Mouse (Mus musculus): ENCODE data around the gene Ldoc1. TPM values are rescaled to one million over a fixed set of nuclear protein-coding genes. Genes with fewer than 3 reads are reported as not detected.

The Ldoc1 gene
- total RNA-seq (2014; rRNA removed) (4.6 and 5.8 TPM in 2 replicates), polyA plus RNA-seq (2015; fragmentation: Nextera tagmentation; extraction: Ambion mirVana) (6.7 and 9.6 TPM in 2 replicates)

- no peak within 1 kb of the TSS for H3K27ac ChIP-seq (ENCODE audit: low read depth, low read length)
- 47% methylated on average over 34 of the region's 34 CpGs for WGBS
- ATAC-seq, result no peak; the same call in 1 of the 2 replicates
Measured at GRCm38 (mm10) chrX:61709302-61710033, at the start of gene Ldoc1. Ldoc1 (plus strand) TSS chrX:61709497.

GRCm38 (mm10) chrX:61710131-61710530, 834 bp downstream of the Ldoc1 start:
- H3K9ac ChIP-seq, result no peak overlapping the region
- 86% methylated on average over 7 of the region's 7 CpGs for WGBS
- H3K36me3 ChIP-seq (ENCODE audit: insufficient read depth), result no peaks in the 10 kb centered on the region
- no peak overlapping the region for H3K4me3 ChIP-seq (ENCODE audit: low read depth, low read length)
- H3K27ac ChIP-seq (ENCODE audit: low read depth, low read length), result no peak overlapping the region
- no peaks in the 10 kb centered on the region for H3K4me1 ChIP-seq (ENCODE audit: insufficient read depth)
- H3K9me3 ChIP-seq (ENCODE audit: low read length), result no peaks in the 10 kb centered on the region
- no peak for TF ChIP-seq CTCF (IDR thresholded peaks at IDR 0.05; ENCODE audit: low read depth)
- DNase-seq, result no peak
- H3K27me3 ChIP-seq (ENCODE audit: insufficient read depth, low read length), result no peaks in the 10 kb centered on the region
- ATAC-seq, result no peak
- no peak overlapping the region for H3K4me2 ChIP-seq (ENCODE audit: low read depth)

More at GRCm38 (mm10) chrX:61709302-61710033, at the start of gene Ldoc1:
- H3K36me3 ChIP-seq (ENCODE audit: insufficient read depth), result no peaks in the 10 kb centered on the region
- H3K4me1 ChIP-seq (ENCODE audit: insufficient read depth), result no peaks in the 10 kb centered on the region
- peak within 1 kb of the TSS; percentile 31 for H3K4me3 ChIP-seq (ENCODE audit: low read depth, low read length)
- no peak within 1 kb of the TSS for H3K9ac ChIP-seq
- H3K27me3 ChIP-seq (ENCODE audit: insufficient read depth, low read length), result no peaks in the 10 kb centered on the region
- peak within 1 kb of the TSS; percentile 49 for H3K4me2 ChIP-seq (ENCODE audit: low read depth)
- no peaks in the 10 kb centered on the region for H3K9me3 ChIP-seq (ENCODE audit: low read length)
- DNase-seq, result peak; percentile 4
- TF ChIP-seq CTCF (IDR thresholded peaks at IDR 0.05; ENCODE audit: low read depth), result no peak

GRCm38 (mm10) chrX:61722281-61723028, 13.2 kb downstream of the Ldoc1 start:
- Histone ChIP-seq H3K9ac (no peak overlapping the region), H3K9me3 (ENCODE audit: low read length) (no peaks in the 10 kb centered on the region), H3K27ac (ENCODE audit: low read depth, low read length) (no peak overlapping the region), H3K27me3 (ENCODE audit: insufficient read depth, low read length) (no peaks in the 10 kb centered on the region), H3K36me3 (ENCODE audit: insufficient read depth) (no peaks in the 10 kb centered on the region), H3K4me1 (ENCODE audit: insufficient read depth) (no peaks in the 10 kb centered on the region), H3K4me3 (ENCODE audit: low read depth, low read length) (no peak overlapping the region), H3K4me2 (ENCODE audit: low read depth) (no peak overlapping the region)
- ATAC-seq, result peak; percentile 86
- DNase-seq, result peak; percentile 5
- TF ChIP-seq CTCF (IDR thresholded peaks at IDR 0.05; ENCODE audit: low read depth), result no peak
- 42% methylated on average over 12 of the region's 12 CpGs for whole genome bisulfite sequencing

DNA sequence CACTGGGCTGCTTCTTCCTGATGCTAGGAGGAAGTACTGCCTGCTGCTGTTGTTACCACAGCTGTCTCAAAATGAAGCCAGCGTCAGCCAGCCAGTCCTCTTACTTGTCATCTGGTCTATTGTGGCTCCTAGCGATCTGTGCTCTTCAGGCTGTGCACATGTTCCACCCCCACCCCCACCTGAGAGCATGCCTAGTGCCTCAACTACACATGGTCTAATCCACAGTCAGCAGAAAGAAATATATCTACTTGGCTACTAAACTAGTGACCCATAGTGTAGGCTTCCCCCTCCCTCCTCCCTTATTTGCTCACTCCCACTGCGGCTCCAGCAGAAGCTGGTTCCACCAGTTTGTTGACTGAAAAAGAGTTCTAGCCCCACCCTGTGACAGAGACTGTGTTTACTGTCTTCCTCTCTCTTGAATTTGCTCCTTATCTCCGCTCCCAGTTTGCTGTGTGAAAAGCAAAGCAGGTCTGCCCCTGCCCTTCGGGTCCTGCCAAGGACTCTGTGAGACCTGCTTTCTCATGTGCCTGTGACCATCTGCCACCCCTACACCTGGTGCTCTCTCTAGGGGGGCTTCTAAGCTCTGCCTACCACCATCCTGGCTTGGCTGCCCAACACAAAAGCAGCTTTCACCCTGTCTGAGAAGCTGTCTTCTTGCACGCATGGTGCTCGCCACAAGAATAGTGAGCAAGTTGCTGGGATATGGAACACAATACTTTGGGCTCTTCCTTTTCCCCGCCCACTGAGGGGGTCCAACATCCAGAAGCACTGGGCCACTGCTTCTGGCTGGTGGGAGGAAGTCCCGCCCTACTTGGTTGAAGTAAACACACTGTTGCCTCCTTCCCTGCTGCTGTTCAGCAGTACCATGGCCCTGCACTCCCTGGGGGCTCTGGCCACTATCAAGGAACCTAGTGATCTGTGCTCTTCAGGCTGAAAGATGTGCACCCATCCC, 14.0 kb downstream of the Ldoc1 start:
- Histone ChIP-seq H3K4me2 (ENCODE audit: low read depth) (no peak overlapping the region), H3K27ac (ENCODE audit: low read depth, low read length) (no peak overlapping the region), H3K27me3 (ENCODE audit: insufficient read depth, low read length) (no peaks in the 10 kb centered on the region), H3K9ac (no peak overlapping the region), H3K4me1 (ENCODE audit: insufficient read depth) (no peaks in the 10 kb centered on the region), H3K4me3 (ENCODE audit: low read depth, low read length) (no peak overlapping the region), H3K9me3 (ENCODE audit: low read length) (no peaks in the 10 kb centered on the region), H3K36me3 (ENCODE audit: insufficient read depth) (no peaks in the 10 kb centered on the region)
- DNase-seq (peak; percentile 5), ATAC-seq (0 out of 2 replicates have a peak, but pooled peaks have one; percentile 14)
- WGBS, result 58% methylated on average over 9 of the region's 9 CpGs
- TF ChIP-seq CTCF (IDR thresholded peaks at IDR 0.05; ENCODE audit: low read depth), result no peak

- Histone ChIP-seq H3K4me1 (ENCODE audit: insufficient read depth) (no peaks in the 10 kb centered on the region), H3K27ac (ENCODE audit: low read depth, low read length) (no peak overlapping the region), H3K4me2 (ENCODE audit: low read depth) (no peak overlapping the region), H3K9me3 (ENCODE audit: low read length) (no peaks in the 10 kb centered on the region), H3K9ac (no peak overlapping the region), H3K4me3 (ENCODE audit: low read depth, low read length) (no peak overlapping the region), H3K27me3 (ENCODE audit: insufficient read depth, low read length) (no peaks in the 10 kb centered on the region), H3K36me3 (ENCODE audit: insufficient read depth) (no peaks in the 10 kb centered on the region)
- WGBS, result 38% methylated on average over 2 of the region's 2 CpGs
- TF ChIP-seq CTCF (IDR thresholded peaks at IDR 0.05; ENCODE audit: low read depth), result no peak
- DNase-seq (no peak), ATAC-seq (no peak)
Measured at GRCm38 (mm10) chrX:61727516-61728310, 18.4 kb downstream of the Ldoc1 start.
